Mouse (Mus musculus) cerebral cortex, adult 2 months (tissue): ENCODE measurements around the gene Ntrk3.

ENCODE experiments used
- WGBS: fragments of 180-500 bp; shearing (Covaris S2); methylation state at CpG from one replicate; pipeline ENCODE4 v1.1.7; 2018; 5-methylcytosine and 5-hydroxymethylcytosine counted together

The Ntrk3 gene

GRCm38 (mm10) chr7:78443373-78444036 lies 294.3 kb downstream of the Ntrk3 start:
- 65% methylated on average over 5 of the region's 5 CpGs for WGBS

GRCm38 (mm10) chr7:78440896-78441295 lies 296.9 kb downstream of the Ntrk3 start:
- 61% methylated on average over 3 of the region's 3 CpGs for WGBS

GRCm38 (mm10) chr7:78440476-78440875 lies 297.3 kb downstream of the Ntrk3 start:
- WGBS = 54% methylated on average over 6 of the region's 6 CpGs

GRCm38 (mm10) chr7:78439361-78440120 lies 298.3 kb downstream of the Ntrk3 start:
- 63% methylated on average over 9 of the region's 9 CpGs for WGBS

- WGBS = 65% methylated on average over 5 of the region's 5 CpGs
Observed at GRCm38 (mm10) chr7:78433617-78434144, 304.1 kb downstream of the Ntrk3 start.

- 86% methylated on average over 4 of the region's 4 CpGs for whole genome bisulfite sequencing
Observed at GRCm38 (mm10) chr7:78431611-78432010, 306.2 kb downstream of the Ntrk3 start.

- WGBS = 89% methylated on average over 2 of the region's 2 CpGs
Observed at GRCm38 (mm10) chr7:78412172-78412571, 325.6 kb downstream of the Ntrk3 start.

- 43% methylated on average over 5 of the region's 5 CpGs for WGBS
Observed at GRCm38 (mm10) chr7:78409970-78410369, 327.8 kb downstream of the Ntrk3 start.

GRCm38 (mm10) chr7:78406641-78407291 lies 331.0 kb downstream of the Ntrk3 start:
- 71% methylated on average over 5 of the region's 5 CpGs for WGBS

- 63% methylated on average over 6 of the region's 6 CpGs for WGBS
Observed at GRCm38 (mm10) chr7:78404481-78404880, 333.3 kb downstream of the Ntrk3 start.

- WGBS = 49% methylated on average over 3 of the region's 3 CpGs
Observed at GRCm38 (mm10) chr7:78402495-78402894, 335.3 kb downstream of the Ntrk3 start.

GRCm38 (mm10) chr7:78400219-78400618 lies 337.6 kb downstream of the Ntrk3 start:
- 55% methylated on average over 4 of the region's 4 CpGs for WGBS

GRCm38 (mm10) chr7:78397215-78397614 lies 340.6 kb downstream of the Ntrk3 start:
- WGBS = 42% methylated on average over 4 of the region's 4 CpGs

- WGBS = 66% methylated on average over 3 of the region's 3 CpGs
Observed at GRCm38 (mm10) chr7:78390019-78390418, 347.8 kb downstream of the Ntrk3 start.

- WGBS = 48% methylated on average over 5 of the region's 5 CpGs
Observed at GRCm38 (mm10) chr7:78388101-78388500, 349.7 kb downstream of the Ntrk3 start.

- WGBS = 35% methylated on average over 1 of the region's 1 CpGs
Observed at GRCm38 (mm10) chr7:78385971-78386370, 351.8 kb downstream of the Ntrk3 start.

- WGBS = 27% methylated on average over 1 of the region's 1 CpGs
Observed at GRCm38 (mm10) chr7:78382126-78382525, 355.7 kb downstream of the Ntrk3 start.

- WGBS = 81% methylated on average over 5 of the region's 5 CpGs
Observed at GRCm38 (mm10) chr7:78379784-78380183, 358.0 kb downstream of the Ntrk3 start.

GRCm38 (mm10) chr7:78378306-78378705 lies 359.5 kb downstream of the Ntrk3 start:
- WGBS = 85% methylated on average over 2 of the region's 2 CpGs

GRCm38 (mm10) chr7:78376875-78377274 lies 360.9 kb downstream of the Ntrk3 start:
- WGBS = 64% methylated on average over 4 of the region's 4 CpGs

GRCm38 (mm10) chr7:78361341-78362309 lies 376.2 kb downstream of the Ntrk3 start:
- WGBS = 61% methylated on average over 8 of the region's 8 CpGs
